Mouse (Mus musculus) lung, postnatal 4 days (tissue): ENCODE results near the gene Stkld1.
"Not testable (repeated sequence)": the region's sequence is repeated elsewhere in the genome, so short reads cannot be mapped to it uniquely, and the experiment has no call there.

Experiments
- DNase-seq, 2 experiments: peaks; one replicate each; pipeline ENCODE4 v3.0.0; 2021

The Stkld1 gene

DNA sequence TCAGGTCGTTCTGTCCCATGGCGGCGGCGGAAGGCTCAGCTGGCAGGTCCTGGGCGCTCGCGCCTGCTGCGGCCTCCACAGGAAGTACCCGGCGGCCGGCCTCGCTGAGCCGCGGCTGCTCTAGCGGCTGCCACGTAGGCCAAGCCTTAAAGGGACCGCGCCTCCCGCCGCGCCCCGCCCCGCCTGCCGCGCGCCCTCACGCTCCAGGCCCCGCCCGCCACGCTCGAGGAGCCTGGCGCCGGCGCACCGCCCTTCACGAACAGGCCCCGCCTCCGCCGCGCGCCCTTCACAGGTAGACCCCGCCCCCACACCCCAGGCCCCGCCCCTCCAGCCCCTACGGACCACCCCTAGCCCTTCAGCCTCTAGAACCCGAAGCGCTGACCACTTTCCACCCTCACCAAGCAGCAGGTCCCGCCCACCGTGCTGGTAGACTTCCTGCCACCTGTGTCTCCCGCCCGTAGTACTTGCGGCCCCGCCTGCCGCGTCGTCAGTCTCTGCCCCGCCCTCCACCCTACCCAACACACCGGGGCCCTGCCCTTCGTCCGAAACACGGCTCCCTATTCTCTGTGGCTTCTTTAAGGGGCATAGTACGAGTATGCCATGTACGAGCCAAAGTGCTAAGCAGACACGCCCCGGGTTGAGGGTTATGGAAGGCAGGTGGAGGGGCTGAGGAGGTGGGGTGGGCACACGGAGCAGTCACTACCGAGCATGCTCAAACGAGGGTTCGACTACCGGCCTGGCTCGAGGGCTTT lies at the start of gene Stkld1, which contains the start of gene Surf4:
Stkld1 (plus strand) TSS at position 744 of the 752 bp plus-strand sequence.
Surf4 (minus strand) TSS at position 625 of the 752 bp plus-strand sequence.
- peak; percentile 95 to 98 for DNase-seq

DNA sequence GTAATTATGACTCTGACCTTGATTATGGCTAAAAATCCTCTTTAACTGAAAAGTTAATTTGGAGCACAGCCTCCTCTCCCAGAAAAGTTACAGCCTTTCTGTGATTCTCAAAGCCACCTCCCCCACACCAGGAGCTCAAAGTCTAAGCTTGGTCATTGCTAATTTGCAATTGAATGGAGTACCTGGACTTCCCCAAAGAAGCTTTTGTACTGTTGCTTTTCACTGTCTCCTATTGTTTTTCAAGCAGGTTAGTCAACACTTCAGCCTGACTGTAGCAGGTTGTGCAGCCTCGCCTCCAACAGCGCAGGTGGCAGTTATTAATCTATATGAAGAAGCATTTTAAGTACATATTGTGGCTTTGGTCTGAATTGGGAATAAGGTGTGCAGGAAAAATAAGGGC lies 48.3 kb upstream of the Stkld1 start:
- not testable (repeated sequence) for DNase-seq

DNA sequence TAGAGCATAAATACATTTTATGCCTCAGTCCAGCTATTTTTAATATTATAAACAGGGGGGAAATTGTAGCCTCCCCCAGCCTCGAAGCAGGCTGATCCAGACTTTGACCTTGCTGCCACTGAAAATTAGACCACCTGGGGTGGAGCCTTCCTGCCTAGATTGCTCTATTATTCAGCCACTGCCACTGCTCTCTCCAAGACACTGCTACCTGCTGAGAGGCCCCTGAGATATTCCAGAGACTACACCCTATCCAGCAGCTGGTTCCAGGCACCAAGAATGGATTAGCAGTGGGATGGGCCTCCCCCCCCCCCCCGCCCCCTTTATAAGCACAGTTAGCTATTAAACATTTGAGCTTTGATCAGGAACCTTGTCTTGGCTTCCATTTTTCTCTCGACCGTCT lies 47.7 kb upstream of the Stkld1 start:
- not testable (repeated sequence) for DNase-seq

- DNase-seq = no peak
These were observed 37.9 kb upstream of the Stkld1 start for GRCm38 (mm10) chr2:26895898-26896297.

DNA sequence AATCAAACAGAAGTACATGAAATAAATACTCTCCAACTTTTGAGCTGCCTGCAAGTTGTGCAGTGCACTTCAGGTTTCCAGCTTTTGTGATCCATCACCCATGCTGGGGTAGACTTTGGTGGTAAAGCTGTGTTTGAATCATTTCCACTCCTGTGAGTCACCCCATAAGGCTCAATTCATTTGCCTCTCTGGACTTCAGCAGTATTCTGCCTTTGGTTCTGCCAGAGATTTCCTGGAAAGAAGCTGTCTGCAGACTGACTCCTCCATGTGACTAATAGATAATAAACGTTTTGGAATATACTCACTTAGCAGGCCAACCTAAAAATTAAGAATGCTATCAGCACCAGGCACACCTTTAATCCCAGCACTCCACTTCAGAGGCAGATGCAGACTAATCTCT lies 33.1 kb upstream of the Stkld1 start:
- no peak for DNase-seq

- no peak for DNase-seq
These were observed 31.9 kb upstream of the Stkld1 start for GRCm38 (mm10) chr2:26901834-26902400.

DNA sequence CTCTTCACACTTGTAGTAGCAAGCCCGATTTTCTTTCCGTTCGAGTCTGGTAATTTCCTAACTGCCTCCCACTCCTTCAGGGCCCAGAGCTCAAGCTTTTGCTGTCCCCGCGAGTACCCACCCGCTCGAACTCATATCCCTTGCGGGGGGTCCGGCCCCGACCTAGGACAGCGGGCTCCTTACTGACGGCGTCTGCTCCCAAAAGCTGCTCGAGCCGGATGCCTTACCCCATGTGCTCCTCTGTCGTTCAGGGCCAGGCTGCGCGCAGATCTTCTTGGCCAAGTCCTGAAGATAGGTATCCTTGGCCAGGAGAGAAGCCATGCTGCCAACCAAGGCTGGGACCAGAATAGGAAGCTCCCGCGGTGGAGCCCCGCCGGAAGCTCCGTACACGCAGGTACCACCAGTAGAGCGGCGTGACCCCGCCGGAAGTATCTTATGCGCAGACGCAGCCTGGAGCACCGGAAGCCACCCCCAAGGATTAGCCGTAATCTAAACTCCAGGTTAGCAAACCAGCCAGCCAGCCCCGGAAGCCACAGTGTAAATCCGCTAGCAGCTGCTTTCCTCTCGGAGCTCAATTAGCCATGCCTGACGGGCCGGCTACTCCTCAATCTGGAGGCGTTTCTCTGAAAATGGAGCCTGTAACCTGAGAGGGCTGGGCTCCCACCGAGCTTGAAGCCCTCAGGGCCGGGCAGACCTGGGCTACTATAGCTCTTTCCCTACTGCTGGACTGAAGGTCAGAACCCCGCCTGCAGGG lies 31.2 kb upstream of the Stkld1 start, which contains the start of gene Surf6:
Surf6 (minus strand) TSS at position 413 of the 754 bp plus-strand sequence.
- DNase-seq = peak; percentile 95 to 97

DNA sequence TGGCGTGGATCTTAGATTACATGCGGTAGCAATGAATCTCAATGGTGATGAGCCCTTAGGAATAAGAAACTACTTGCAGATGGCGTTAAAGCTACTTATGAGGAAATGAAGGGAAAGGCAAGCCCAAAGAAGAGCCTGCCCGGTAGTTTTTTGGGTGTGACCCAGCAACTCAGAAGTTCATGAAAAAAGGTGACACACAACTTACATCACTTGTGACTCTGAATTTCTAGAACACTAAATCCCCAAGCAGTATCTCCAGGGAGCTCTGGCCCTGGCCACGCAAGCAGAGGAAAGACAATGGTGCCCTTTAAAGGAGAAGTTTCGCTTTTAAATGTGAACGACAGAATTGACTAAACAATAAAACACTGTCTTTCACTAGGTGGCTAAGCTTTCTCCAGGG lies 30.5 kb upstream of the Stkld1 start:
- no peak for DNase-seq

GRCm38 (mm10) chr2:26905936-26906335 lies 27.9 kb upstream of the Stkld1 start:
- DNase-seq = peak in 1 of 2 experiments; percentile 4

GRCm38 (mm10) chr2:26906431-26906830 lies 27.4 kb upstream of the Stkld1 start:
- no peak for DNase-seq

GRCm38 (mm10) chr2:26907109-26907508 lies 26.7 kb upstream of the Stkld1 start:
- peak; percentile 57 to 75 for DNase-seq

- no peak for DNase-seq
These were observed 25.0 kb upstream of the Stkld1 start for GRCm38 (mm10) chr2:26908710-26909386.

DNA sequence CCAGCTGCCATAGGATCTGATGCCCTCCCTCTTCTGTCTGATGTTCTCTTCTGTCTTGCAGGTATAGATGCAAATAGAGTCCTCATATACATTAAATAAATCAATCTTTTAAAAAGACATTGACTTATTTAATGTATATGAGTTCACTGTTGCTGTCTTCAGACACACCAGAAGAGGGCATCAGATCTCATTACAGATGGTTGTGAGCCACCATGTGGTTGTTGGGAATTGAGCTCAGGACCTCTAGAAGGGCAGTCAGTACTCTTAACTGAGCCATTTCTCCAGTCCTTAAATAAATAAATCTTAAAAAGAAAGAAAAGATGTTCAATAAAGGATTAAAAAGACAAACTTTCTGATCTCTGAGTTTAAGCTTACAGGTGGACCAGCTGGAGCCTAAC lies 24.5 kb upstream of the Stkld1 start:
- DNase-seq = no peak

DNA sequence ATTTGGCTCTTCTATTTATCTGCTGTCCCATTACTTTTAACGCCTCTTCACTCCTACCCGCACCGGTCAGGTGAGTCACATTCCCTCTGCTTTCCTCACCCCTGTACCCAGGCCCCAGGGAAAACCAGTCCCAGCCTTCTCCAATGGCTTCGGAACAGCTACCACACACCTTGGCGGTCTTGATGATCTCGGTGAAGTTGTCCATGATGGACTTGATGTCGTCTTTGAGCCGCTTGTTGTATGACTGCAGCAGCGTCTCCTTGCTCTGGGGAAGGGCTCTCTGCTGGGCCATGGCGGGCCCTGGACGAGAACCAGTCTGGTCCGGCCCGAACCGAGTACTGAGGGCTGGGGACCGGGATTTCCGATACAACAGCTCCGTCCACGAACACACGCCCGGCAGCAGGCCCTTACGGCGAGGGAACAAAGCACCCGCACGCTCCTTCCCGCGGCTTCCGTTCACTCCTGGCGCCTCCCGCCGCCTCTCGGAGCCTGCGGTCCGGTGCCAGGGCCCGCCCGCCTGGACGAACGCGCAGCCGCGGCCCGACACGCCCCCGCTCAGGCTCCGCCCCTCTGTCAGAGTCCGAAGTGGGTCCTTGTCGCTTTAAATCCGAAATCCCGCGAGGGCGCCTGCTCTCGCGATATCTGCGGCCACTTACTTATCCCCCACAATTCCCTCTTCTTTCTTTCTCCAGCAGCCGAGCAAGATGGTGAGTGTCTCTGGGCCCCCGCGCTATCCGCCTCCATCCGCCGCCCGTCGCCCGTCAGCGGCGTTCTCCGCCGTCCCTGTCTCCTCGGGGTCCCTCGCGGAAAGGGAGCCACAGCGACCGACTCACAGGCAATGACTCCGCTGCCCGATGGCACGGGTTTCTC lies 23.5 kb upstream of the Stkld1 start, which contains the start of the genes Med22 and Rpl7a:
Med22 (minus strand) TSS at position 554 of the 870 bp plus-strand sequence.
Rpl7a (plus strand) TSS at position 641 of the 870 bp plus-strand sequence.
- peak; percentile 100 for DNase-seq

- DNase-seq = peak in 1 of 2 experiments; percentile 79
These were observed 22.7 kb upstream of the Stkld1 start for GRCm38 (mm10) chr2:26910994-26911765.

DNA sequence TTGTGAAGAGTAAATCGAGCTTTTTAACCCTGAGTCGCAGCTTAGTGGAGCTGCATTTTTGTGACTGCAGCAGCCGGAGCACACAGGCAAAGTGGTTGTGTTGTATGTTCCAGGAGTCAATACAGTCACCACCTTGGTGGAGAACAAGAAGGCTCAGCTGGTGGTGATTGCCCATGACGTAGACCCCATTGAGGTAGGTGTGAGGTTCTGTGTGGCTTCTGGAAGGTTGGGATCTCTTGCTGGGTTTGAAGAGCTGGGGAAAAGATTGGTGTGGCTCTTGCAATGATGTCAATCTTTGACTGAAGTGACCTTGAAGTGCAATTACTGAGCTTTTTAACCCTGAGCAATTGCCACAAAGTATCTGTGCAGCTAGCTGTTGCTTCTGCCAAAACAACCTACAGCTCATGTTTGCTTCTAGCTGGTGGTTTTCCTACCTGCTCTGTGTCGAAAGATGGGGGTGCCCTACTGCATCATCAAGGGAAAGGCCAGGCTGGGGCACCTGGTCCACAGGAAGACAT lies 21.5 kb upstream of the Stkld1 start:
- no peak for DNase-seq

DNA sequence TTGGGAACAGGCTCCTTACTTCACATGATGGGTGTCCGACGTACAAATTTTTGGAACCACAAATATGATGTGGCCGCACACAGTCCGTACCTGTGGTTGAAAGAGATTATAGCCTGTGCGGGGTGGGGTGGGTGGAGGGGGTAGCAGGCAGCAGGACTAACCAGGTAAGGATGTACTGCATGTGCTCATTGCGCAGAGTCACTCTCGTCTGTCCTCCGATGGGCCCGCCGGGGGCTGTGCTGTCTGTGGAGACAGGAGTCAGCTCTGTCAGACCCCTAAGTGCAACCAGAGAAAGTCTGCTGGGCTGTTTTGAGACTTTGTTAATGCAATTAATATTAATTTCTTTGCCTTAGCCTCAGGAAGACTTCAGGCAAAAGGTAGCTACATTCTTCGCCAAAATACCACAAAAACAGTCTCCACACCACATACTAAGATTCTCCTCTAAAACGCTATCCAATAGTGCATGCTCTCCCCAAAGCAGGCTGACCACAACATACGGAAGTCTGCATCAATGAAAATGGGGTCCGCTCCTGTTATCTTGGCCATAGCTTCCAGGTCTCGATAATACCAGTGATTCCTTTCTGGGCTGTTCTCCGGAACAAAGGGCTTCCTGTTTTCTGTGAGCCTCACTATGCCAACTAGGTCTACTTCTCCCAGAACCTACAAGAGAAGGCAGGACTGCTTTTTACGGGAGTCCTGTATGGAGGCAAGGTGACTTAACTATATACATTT lies 20.3 kb upstream of the Stkld1 start:
- DNase-seq = no peak

- no peak for DNase-seq
These were observed 19.5 kb upstream of the Stkld1 start for GRCm38 (mm10) chr2:26914148-26914941.
